Mouse (Mus musculus) embryo, embryonic 11.5 days (tissue): ENCODE data around the gene Gm3488.
"Not testable (repeated sequence)": the region's sequence is repeated elsewhere in the genome, so short reads cannot be mapped to it uniquely, and the experiment has no call there.

Source experiments
- DNase-seq: peaks from one replicate; pipeline ENCODE4 v3.0.0-alpha.2; 2012; ENCODE audit warnings: low read depth, low spot score

Gm3488 gene

DNA sequence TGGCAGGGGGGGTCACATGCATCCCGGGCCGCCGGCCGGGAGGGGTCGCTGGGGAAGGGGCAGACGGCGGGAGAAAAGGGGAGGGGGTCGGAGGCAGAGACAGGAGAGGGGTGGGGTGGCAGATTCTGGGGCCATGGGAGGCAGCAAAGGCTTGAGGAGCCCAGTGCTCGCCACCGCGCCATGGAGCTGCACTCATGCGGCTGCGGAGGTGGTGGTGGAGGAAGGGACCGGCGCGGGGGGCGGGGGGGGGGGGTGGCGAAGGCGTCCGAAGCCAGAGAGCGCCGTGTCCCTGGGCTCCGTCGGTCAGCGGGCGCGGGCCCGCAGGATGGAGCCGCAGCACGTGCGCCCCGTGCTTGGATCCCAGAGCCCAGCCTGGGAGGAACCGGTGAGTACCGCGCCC lies at the start of gene Gm3488:
Gm3488 (plus strand) TSS at position 301 of the 400 bp plus-strand sequence.
- not testable (repeated sequence) for DNase-seq

DNA sequence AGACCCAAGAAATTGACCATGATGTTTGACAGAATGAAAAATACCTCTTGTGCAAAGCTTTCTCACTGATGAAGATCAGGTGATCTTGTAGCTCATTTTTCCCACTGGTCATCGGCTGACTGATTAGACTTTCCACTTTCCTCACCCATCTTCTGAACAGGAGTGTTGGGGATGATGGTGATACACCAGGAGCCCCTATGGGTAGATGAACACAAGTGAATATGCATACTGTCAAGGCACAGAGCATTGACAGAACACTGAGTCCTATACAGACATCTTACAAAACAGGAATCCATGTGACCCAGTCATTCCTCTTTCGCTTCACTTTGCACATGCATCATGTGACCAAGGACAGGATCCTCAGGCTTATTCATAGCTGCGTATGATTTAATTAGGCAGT lies 46.1 kb upstream of the Gm3488 start, which contains the start of gene Gm3194:
Gm3194 (minus strand) TSS at position 101 of the 400 bp plus-strand sequence.
- not testable (repeated sequence) for DNase-seq

DNA sequence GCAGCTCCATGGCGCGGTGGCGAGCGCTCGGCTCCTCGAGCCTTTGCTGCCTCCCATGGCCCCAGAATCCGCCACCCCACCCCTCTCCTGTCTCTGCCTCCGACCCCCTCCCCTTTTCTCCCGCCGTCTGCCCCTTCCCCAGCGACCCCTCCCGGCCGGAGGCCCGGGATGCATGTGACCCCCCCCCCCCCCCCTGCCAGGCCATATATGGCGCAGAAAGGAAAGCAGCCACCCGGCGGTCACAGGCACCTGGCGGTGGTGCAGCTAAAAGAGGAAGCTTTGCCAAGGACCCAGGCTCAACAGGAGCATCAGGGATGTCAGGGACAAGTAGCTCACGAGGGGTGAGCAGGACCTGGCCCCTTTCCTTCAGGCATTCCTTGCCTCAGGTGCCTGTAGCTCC lies 41.0 kb upstream of the Gm3488 start:
- not testable (repeated sequence) for DNase-seq

DNA sequence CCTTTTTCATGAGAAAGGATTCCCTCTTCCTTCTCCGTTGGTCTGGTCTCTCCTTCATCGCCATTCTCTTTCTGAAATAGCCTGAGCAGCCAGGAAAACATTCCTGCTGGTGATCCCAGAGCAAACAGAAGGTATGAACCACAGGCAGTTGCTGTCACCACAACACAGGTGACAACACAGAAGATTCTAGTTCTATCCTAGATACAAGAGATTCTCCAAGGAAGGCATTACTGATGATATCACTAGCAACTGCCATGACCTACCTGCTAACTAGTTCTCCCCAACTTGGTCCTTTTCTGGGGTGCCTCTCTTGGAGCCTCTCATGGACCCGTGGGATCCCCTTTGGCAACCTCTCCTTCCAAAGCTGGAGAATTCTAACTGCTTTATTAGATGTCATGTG lies 23.7 kb upstream of the Gm3488 start, which contains the start of gene Gm8246:
Gm8246 (minus strand) TSS at position 101 of the 400 bp plus-strand sequence.
- DNase-seq: not testable (repeated sequence)

DNA sequence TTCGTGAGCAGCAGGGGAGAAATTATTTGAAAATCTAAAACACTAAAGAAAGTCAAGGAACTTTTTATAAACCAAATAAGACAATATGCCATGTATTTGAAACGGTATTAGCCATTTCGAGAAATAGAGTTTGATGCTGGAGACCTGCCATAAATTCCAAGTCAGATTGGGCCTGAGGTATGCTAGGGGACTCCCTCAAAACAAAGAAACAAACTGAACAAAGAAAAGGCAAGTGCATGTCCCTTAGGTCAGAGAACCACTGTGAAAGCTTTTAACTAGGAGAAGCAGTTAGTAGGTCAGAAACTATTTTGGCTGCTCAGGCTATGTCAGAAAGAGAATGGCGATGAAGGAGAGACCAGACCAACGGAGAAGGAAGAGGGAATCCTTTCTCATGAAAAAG lies 17.6 kb upstream of the Gm3488 start, which contains the start of gene Gm3187:
Gm3187 (plus strand) TSS at position 301 of the 400 bp plus-strand sequence.
- DNase-seq: not testable (repeated sequence)

DNA sequence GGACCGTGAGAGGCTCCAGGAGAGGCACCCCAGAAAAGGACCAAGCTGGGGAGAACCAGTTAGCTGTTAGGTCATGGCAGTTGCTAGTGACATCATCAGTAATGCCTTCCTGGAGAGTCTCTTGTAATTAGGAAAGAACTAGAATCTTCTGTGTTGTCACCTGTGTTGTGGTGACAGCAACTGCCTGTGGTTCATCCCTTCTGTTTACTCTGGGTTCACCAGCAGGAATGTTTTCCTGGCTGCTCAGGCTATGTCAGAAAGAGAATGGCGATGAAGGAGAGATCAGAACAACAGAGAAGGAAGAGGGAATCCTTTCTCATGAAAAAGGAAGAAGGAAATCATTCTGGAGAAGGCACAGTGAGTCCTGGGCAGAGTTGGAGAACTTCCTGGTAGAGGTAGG lies 36.7 kb downstream of the Gm3488 start, which contains the start of gene Gm3532:
Gm3532 (plus strand) TSS at position 301 of the 400 bp plus-strand sequence.
- DNase-seq: not testable (repeated sequence)
